Mouse (Mus musculus) intestine, embryonic 16.5 days (tissue): ENCODE data around the gene Car5a. TPM values are rescaled to one million over a fixed set of nuclear protein-coding genes. Genes with fewer than 3 reads are reported as not detected.

Source experiments
- ATAC-seq: fragments of 200-750 bp; cut with Nextera tagmentation; 2 replicates; pipeline ENCODE4 v1.8.0; 2017; ENCODE audit warnings: moderate TSS enrichment, moderate library complexity
- H3K27ac ChIP-seq: fragments of 300-500 bp; sonication (generic); 2 replicates; pipeline ENCODE4 v1.5.1; 2014; ENCODE audit warnings: mild to moderate bottlenecking, low read length
- H3K27me3 ChIP-seq: fragments of 300-500 bp; sonication (generic); replicated peaks from 2 replicates; pipeline ENCODE4 v1.6.1; 2014; ENCODE audit warnings: low read length, control low read depth, mixed read lengths; ENCODE audit not compliant: control insufficient read depth, insufficient read depth
- H3K36me3 ChIP-seq: fragments of 300-500 bp; sonication (generic); 2 replicates; pipeline ENCODE4 v1.6.1; 2014; ENCODE audit warnings: low read length, control low read depth; ENCODE audit not compliant: control insufficient read depth, insufficient read depth
- H3K4me1 ChIP-seq: fragments of 300-500 bp; sonication (generic); 2 replicates; pipeline ENCODE4 v1.6.1; 2014; ENCODE audit warnings: low read length, control low read depth, mixed read lengths; ENCODE audit not compliant: control insufficient read depth, insufficient read depth
- H3K4me2 ChIP-seq: fragments of 300-500 bp; sonication (generic); 2 replicates; pipeline ENCODE4 v1.6.1; 2014; ENCODE audit warnings: low read depth, low read length, control low read depth
- H3K4me3 ChIP-seq: fragments of 300-500 bp; sonication (generic); 2 replicates; pipeline ENCODE4 v1.5.1; 2014; ENCODE audit warnings: mild to moderate bottlenecking, low read length
- H3K9ac ChIP-seq: fragments of 300-500 bp; sonication (generic); 2 replicates; pipeline ENCODE4 v1.6.1; 2014; ENCODE audit warnings: low read depth, low read length
- H3K9me3 ChIP-seq: fragments of 300-500 bp; sonication (generic); 2 replicates; pipeline ENCODE4 v1.6.1; 2016; ENCODE audit warnings: low read length, control low read depth; ENCODE audit not compliant: control insufficient read depth
- WGBS: fragments of 180-500 bp; shearing (Covaris S2); extraction: QIAGEN DNeasy Blood & Tissue Kit; methylation state at CpG from one replicate; pipeline ENCODE4 v1.1.7; 2014; 5-methylcytosine and 5-hydroxymethylcytosine counted together
- microRNA-seq: library from miRNA; unstranded; fragments of <30 nt; microRNA quantifications from one replicate; pipeline ENCODE4, GENCODE M21; 2016
- polyA plus RNA-seq: library from polyadenylated mRNA; unstranded; fragments of >200 nt; fragmentation: Nextera tagmentation; extraction: Ambion mirVana; gene quantifications from 2 replicates; pipeline ENCODE4 v1.2.1, GENCODE M21; 2015

Gene Car5a
- polyA plus RNA-seq, 1 experiment from 2014 or later = 0.31 TPM

GRCm38 (mm10) chr8:121870190-121870589, 74.5 kb downstream of the Car5a start:
- Histone ChIP-seq H3K4me1 (peaks cover 21% of the 10 kb centered on the region), H3K4me2 (no peak overlapping the region), H3K27me3 (no peaks in the 10 kb centered on the region), H3K9me3 (no peaks in the 10 kb centered on the region), H3K9ac (no peak overlapping the region), H3K4me3 (no peak overlapping the region), H3K27ac (no peak overlapping the region), H3K36me3 (no peaks in the 10 kb centered on the region)
- ATAC-seq = no peak
- 92% methylated on average over 2 of the region's 2 CpGs for WGBS

GRCm38 (mm10) chr8:121868896-121869295, 75.8 kb downstream of the Car5a start:
- H3K4me1 ChIP-seq = peaks cover 13% of the 10 kb centered on the region
- H3K4me3 ChIP-seq = no peak overlapping the region
- no peaks in the 10 kb centered on the region for H3K9me3 ChIP-seq
- no peak overlapping the region for H3K9ac ChIP-seq
- H3K4me2 ChIP-seq = no peak overlapping the region
- no peaks in the 10 kb centered on the region for H3K27me3 ChIP-seq
- WGBS = 82% methylated on average over 7 of the region's 7 CpGs
- no peak overlapping the region for H3K27ac ChIP-seq
- no peaks in the 10 kb centered on the region for H3K36me3 ChIP-seq
- no peak for ATAC-seq

GRCm38 (mm10) chr8:121868196-121868595, 76.5 kb downstream of the Car5a start:
- Histone ChIP-seq H3K27me3 (no peaks in the 10 kb centered on the region), H3K4me3 (no peak overlapping the region), H3K27ac (no peak overlapping the region), H3K36me3 (no peaks in the 10 kb centered on the region), H3K4me2 (no peak overlapping the region), H3K4me1 (peaks cover 13% of the 10 kb centered on the region), H3K9me3 (no peaks in the 10 kb centered on the region), H3K9ac (no peak overlapping the region)
- 86% methylated on average over 5 of the region's 5 CpGs for WGBS
- ATAC-seq = no peak

Small RNAs within 50 kb of the gene (microRNA-seq; reads per million reads assigned to microRNA genes)
- gene Mir7237 = not detected

Other genes with a start within 250 kb of the Car5a start
- 2.8 and 3.3 TPM in 2 replicates for gene Jph3, start 215.3 kb downstream of the Car5a start, polyA plus RNA-seq
- 35.5 and 38.8 TPM in 2 replicates for gene Klhdc4, start 115.3 kb downstream of the Car5a start, polyA plus RNA-seq
- gene Slc7a5, start 37.2 kb downstream of the Car5a start, polyA plus RNA-seq = 11.6 and 12.5 TPM in 2 replicates
- 36.3 and 36.6 TPM in 2 replicates for gene Banp, start 4.8 kb upstream of the Car5a start, polyA plus RNA-seq